Mouse (Mus musculus) hindbrain, postnatal 0 days (tissue): ENCODE measurements around the gene Hapln2. TPM values are rescaled to one million over a fixed set of nuclear protein-coding genes. Genes with fewer than 3 reads are reported as not detected.

ENCODE experiments used
- ATAC-seq: fragments of 200-750 bp; cut with Nextera tagmentation; 2 replicates; pipeline ENCODE4 v1.8.0; 2017; ENCODE audit warnings: mild to moderate bottlenecking, moderate TSS enrichment, moderate library complexity
- DNase-seq: peaks from one replicate; pipeline ENCODE4 v3.0.0-alpha.2; 2015; ENCODE audit warnings: low spot score
- H3K27ac ChIP-seq: fragments of 300-500 bp; sonication (generic); 2 replicates; pipeline ENCODE4 v1.5.1; 2014; ENCODE audit warnings: mild to moderate bottlenecking
- H3K27me3 ChIP-seq: fragments of 300-500 bp; sonication (generic); 2 replicates; pipeline ENCODE4 v1.6.1; 2014; ENCODE audit warnings: low read length, mixed read lengths; ENCODE audit not compliant: insufficient read depth
- H3K36me3 ChIP-seq: fragments of 300-500 bp; sonication (generic); 2 replicates; pipeline ENCODE4 v1.6.1; 2014; ENCODE audit warnings: low read length, mixed read lengths; ENCODE audit not compliant: insufficient read depth
- H3K4me1 ChIP-seq: fragments of 300-500 bp; sonication (generic); 2 replicates; pipeline ENCODE4 v1.6.1; 2014; ENCODE audit warnings: antibody characterized with exemption, low read length, mixed read lengths; ENCODE audit not compliant: insufficient read depth
- H3K4me2 ChIP-seq: fragments of 300-500 bp; sonication (generic); 2 replicates; pipeline ENCODE4 v1.6.1; 2014; ENCODE audit warnings: low read depth, mild to moderate bottlenecking, low read length, moderate library complexity, mixed read lengths
- H3K4me3 ChIP-seq: fragments of 300-500 bp; sonication (generic); 2 replicates; pipeline ENCODE4 v1.5.1; 2014; ENCODE audit warnings: low read length
- H3K9ac ChIP-seq: fragments of 300-500 bp; sonication (generic); replicated peaks from 2 replicates; pipeline ENCODE4 v1.6.1; 2014; ENCODE audit warnings: mild to moderate bottlenecking, low read length, moderate library complexity, mixed read lengths
- H3K9me3 ChIP-seq: fragments of 300-500 bp; sonication (generic); 2 replicates; pipeline ENCODE4 v1.6.1; 2016; ENCODE audit warnings: low read length, mixed read lengths
- CTCF ChIP-seq: IDR thresholded peaks from 2 replicates; pipeline ENCODE4 v1.5.1; 2016; ENCODE audit warnings: antibody characterized with exemption, control low read depth, low read depth
- WGBS: fragments of 180-500 bp; shearing (Covaris S2); extraction: QIAGEN DNeasy Blood & Tissue Kit; methylation state at CpG from one replicate; pipeline ENCODE4 v1.1.7; 2014; 5-methylcytosine and 5-hydroxymethylcytosine counted together
- polyA plus RNA-seq: library from polyadenylated mRNA; unstranded; fragments of >200 nt; fragmentation: Nextera tagmentation; extraction: Ambion mirVana; gene quantifications from 2 replicates; pipeline ENCODE4 v1.2.1, GENCODE M21; 2015
- total RNA-seq: library from RNA; depleted of rRNA; stranded (reverse); fragments of >200 nt; gene quantifications from 2 replicates; pipeline ENCODE4 v1.2.3, GENCODE M21; 2014

The Hapln2 gene
- total and polyA plus RNA-seq, 2 experiments from 2014 or later = 0.47 to 1.5 TPM

DNA sequence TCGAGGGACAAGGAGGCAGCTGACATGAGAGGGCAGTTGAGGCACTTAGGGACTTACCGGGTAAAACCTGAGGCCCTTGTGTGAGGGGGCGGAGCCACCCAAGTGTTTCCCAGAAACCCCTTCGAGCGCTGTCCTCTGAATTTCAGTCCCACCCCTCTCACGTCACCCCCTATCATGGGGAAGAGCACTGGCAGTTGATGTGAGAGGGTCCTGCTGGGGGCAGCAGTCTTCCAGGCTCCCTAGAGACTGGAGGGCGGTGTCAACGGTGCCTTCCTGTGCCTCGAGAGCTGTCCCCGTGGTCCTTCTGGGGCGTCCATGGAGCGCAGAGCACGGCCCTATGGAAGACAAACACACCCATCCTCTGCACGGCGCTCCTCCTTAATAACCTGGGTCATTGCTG lies 39.8 kb downstream of the Hapln2 start:
- peak overlapping the region; percentile 30 for H3K4me3 ChIP-seq
- TF ChIP-seq CTCF = no peak
- H3K27ac ChIP-seq = peak overlapping the region; percentile 67
- H3K27me3 ChIP-seq = no peaks in the 10 kb centered on the region
- H3K9ac ChIP-seq = peak overlapping the region; percentile 39
- DNase-seq = peak; percentile 89
- 3% methylated on average over 15 of the region's 15 CpGs for WGBS
- H3K4me1 ChIP-seq = peaks cover 14% of the 10 kb centered on the region
- peak overlapping the region; percentile 60 for H3K4me2 ChIP-seq
- no peaks in the 10 kb centered on the region for H3K36me3 ChIP-seq
- ATAC-seq = peak; percentile 69
- H3K9me3 ChIP-seq = no peaks in the 10 kb centered on the region

DNA sequence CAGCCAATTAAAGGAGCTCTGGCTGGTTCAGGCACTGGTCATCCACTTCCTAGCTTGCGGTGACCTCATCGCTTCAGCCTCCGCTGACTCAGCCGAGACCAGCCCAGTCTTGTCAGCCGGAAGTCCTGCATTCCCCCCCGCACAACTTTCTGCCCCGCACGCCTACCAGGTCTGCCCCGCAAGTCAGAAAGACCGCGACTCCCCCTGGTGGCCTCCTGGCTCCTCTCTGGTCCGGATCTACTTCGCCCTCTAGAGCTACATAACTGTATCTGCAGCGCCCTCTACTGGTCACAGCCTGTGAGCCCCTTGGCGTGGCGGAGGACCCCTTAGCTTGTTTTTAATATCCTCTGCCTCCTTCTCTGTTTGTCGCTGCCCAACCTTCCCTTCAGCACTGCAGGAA lies 40.5 kb downstream of the Hapln2 start:
- Histone ChIP-seq H3K27me3 (no peaks in the 10 kb centered on the region), H3K4me1 (peaks cover 17% of the 10 kb centered on the region), H3K9ac (peak overlapping the region; percentile 39), H3K9me3 (no peaks in the 10 kb centered on the region), H3K4me2 (peak overlapping the region; percentile 60), H3K36me3 (no peaks in the 10 kb centered on the region), H3K27ac (peak overlapping the region; percentile 67), H3K4me3 (peak overlapping the region; percentile 30)
- TF ChIP-seq CTCF = peak; percentile 99
- DNase-seq = peak; percentile 99
- WGBS = 1% methylated on average over 17 of the region's 17 CpGs
- ATAC-seq = peak; percentile 86

DNA sequence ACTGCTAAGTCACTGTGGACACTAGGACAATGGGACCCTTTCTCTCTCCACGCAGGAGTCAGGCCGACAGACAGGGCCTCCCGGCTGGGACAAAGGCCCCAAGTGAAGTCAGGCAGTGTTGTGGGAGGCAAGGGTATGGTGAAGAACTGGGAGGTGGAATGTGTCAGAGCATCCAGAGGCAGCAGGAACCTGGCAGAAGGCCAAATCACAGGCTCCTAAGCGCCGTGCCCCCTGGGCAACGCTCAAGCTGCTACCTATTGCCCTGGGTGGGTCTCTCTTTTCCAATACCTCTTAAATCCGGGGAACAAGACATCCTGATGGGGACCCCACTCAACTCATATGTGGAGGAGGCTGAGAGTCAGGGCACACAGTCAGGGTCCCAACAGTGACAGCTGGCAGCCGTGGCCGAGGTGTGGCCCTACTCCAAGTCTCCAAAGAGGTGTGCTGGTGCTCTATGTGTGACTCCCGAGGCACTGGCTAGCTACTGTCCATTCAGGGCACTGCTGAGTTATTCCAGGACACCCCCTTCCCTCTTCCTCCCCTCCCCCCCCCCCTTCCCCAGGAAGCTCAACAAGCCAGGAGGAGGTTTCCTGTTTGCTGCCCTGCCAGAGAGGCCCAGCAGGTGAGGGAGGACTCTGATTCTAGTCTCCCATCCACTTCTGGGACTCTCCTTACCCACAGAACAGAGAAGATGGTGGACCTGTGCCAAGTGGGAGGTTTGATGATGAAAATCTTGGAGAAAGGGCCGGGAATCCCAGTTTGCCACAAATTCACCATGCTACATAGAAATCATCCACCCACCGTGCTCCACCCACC lies 41.7 kb downstream of the Hapln2 start:
- peaks cover 19% of the 10 kb centered on the region for H3K4me1 ChIP-seq
- H3K27me3 ChIP-seq = no peaks in the 10 kb centered on the region
- no peak overlapping the region for H3K9ac ChIP-seq
- no peaks in the 10 kb centered on the region for H3K36me3 ChIP-seq
- no peak for TF ChIP-seq CTCF
- DNase-seq (no peak), ATAC-seq (peak; percentile 10; the same call in 1 of the 2 replicates)
- WGBS = 12% methylated on average over 12 of the region's 12 CpGs
- no peak overlapping the region for H3K4me2 ChIP-seq
- H3K9me3 ChIP-seq = no peaks in the 10 kb centered on the region
- H3K27ac ChIP-seq = peak overlapping the region; percentile 48
- H3K4me3 ChIP-seq = no peak overlapping the region

DNA sequence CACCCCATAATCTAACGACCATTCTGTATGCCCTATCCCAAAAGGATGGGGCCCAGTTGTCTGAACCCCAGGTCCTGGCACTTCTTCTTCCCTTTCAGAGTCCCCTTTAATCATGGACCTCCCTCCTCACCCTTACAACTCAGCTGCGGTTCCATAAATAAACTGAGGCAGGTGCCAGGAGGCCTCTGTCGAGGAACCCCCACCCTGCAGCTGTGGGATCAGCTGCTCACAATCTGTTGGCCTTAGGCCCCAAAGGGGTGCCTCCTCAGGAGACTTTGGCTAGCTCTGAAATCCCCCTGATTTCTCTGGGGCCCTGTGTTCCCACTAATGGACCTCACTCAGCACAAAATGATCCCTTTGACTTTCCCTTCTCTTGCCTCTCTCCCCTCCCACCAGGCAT lies 43.3 kb downstream of the Hapln2 start:
- no peak for DNase-seq
- H3K4me1 ChIP-seq = peaks cover 19% of the 10 kb centered on the region
- WGBS = 28% methylated on average over 3 of the region's 3 CpGs

DNA sequence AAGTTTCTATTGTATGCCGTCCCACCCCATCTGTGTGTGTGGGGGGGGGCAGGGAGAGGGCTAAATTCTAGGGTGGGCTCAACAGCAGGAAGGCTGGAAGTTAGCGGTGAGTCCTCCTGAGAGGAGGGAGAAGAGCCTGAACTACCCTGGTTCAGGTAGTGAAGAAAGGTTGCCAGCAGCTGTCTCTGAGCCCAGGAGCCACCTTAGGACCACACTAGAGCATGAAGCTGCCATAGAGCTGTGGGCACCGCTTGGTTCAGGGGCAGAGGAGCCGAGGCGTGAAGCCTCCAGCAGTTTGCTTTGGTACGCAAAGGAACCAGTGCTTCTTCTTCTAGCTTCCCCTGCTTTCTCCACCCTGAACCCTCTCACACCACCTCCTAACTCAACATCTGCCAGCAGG lies 43.8 kb downstream of the Hapln2 start:
- WGBS = 45% methylated on average over 6 of the region's 6 CpGs
- Histone ChIP-seq H3K4me1 (peaks cover 19% of the 10 kb centered on the region), H3K4me2 (no peak overlapping the region), H3K9ac (no peak overlapping the region), H3K4me3 (no peak overlapping the region), H3K27me3 (no peaks in the 10 kb centered on the region), H3K36me3 (no peaks in the 10 kb centered on the region), H3K27ac (no peak overlapping the region), H3K9me3 (no peaks in the 10 kb centered on the region)
- DNase-seq = no peak
- ATAC-seq = no peak
- no peak for TF ChIP-seq CTCF

More for the DNA sequence above, 43.3 kb downstream of the Hapln2 start:
- no peak overlapping the region for H3K9ac ChIP-seq
- no peak overlapping the region for H3K27ac ChIP-seq
- ATAC-seq = no peak
- no peak for TF ChIP-seq CTCF
- H3K4me2 ChIP-seq = no peak overlapping the region
- no peaks in the 10 kb centered on the region for H3K9me3 ChIP-seq
- no peak overlapping the region for H3K4me3 ChIP-seq
- H3K36me3 ChIP-seq = no peaks in the 10 kb centered on the region
- H3K27me3 ChIP-seq = no peaks in the 10 kb centered on the region

DNA sequence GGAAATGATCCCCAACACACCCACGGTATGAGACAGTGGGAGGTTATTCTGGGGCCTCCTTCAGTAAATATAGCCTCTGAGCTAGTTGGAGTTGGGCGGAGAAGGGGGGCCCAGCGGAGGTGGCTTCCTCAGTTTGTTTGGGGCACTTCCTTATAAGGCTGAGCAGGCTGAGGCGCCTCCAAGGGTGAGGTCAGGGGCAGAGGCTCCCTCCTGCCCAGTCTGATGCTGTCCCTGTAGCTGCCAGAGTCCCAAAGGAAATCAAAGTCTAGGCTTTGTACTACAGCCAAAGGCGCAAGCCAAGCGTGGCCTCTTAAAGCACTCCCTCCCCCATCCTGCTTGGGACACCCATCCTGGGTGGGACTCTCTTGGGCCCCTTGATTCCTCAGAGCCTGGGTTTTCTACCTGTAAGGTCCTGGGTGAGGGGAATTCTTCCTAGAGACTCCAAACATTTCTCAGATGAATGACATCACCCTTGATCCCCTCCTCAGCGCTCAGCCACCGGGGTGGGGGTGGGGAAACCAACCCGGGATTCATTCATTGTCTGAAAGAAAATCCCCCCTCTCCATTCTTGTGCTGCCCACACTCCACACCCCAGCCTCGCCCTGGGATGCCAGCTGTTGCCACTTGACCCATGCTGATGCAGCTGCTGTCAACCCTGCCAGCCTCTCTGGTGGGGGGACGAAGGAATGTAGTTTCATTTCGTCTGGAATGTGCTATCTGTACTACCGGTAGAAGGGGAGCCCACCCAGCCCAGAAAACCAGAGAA lies 44.4 kb downstream of the Hapln2 start:
- Histone ChIP-seq H3K27me3 (no peaks in the 10 kb centered on the region), H3K4me2 (0 out of 2 replicates have a peak overlapping the region, but pooled peaks have one; percentile 0), H3K36me3 (no peaks in the 10 kb centered on the region), H3K4me3 (no peak overlapping the region), H3K4me1 (peaks cover 19% of the 10 kb centered on the region), H3K9ac (no peak overlapping the region; the same call in 1 of the 2 replicates), H3K9me3 (no peaks in the 10 kb centered on the region), H3K27ac (peak overlapping the region; percentile 58; the same call in 1 of the 2 replicates)
- ATAC-seq (0 out of 2 replicates have a peak, but pooled peaks have one; percentile 1), DNase-seq (no peak)
- WGBS = 16% methylated on average over 13 of the region's 13 CpGs
- TF ChIP-seq CTCF = no peak
